Mouse (Mus musculus) lung, postnatal 0 days (tissue): ENCODE results near the gene Sfr1. TPM values are rescaled to one million over a fixed set of nuclear protein-coding genes. Genes with fewer than 3 reads are reported as not detected.

Source experiments
- ATAC-seq: fragments of 200-750 bp; cut with Nextera tagmentation; 2 replicates; pipeline ENCODE4 v1.8.0; 2017; ENCODE audit warnings: moderate library complexity
- DNase-seq: peaks from one replicate; pipeline ENCODE4 v3.0.0-alpha.2; 2016; ENCODE audit warnings: low spot score
- H3K27ac ChIP-seq: fragments of 300-500 bp; sonication (generic); 2 replicates; pipeline ENCODE4 v1.5.1; 2014; ENCODE audit warnings: antibody characterized with exemption, mild to moderate bottlenecking, low read length, mixed read lengths
- H3K27me3 ChIP-seq: fragments of 300-500 bp; sonication (generic); replicated peaks from 2 replicates; pipeline ENCODE4 v1.6.1; 2014; ENCODE audit warnings: low read length, mixed read lengths; ENCODE audit not compliant: insufficient read depth
- H3K36me3 ChIP-seq: fragments of 300-500 bp; sonication (generic); 2 replicates; pipeline ENCODE4 v1.6.1; 2014; ENCODE audit warnings: low read length, mixed read lengths; ENCODE audit not compliant: insufficient read depth
- H3K4me1 ChIP-seq: fragments of 300-500 bp; sonication (generic); 2 replicates; pipeline ENCODE4 v1.6.1; 2014; ENCODE audit warnings: antibody characterized with exemption, low read depth, low read length, mixed read lengths; ENCODE audit not compliant: insufficient read depth
- H3K4me2 ChIP-seq: fragments of 300-500 bp; sonication (generic); replicated peaks from 2 replicates; pipeline ENCODE4 v1.6.1; 2014; ENCODE audit warnings: low read depth, mild to moderate bottlenecking, low read length, moderate library complexity, mixed read lengths
- H3K4me3 ChIP-seq: fragments of 300-500 bp; sonication (generic); 2 replicates; pipeline ENCODE4 v1.5.1; 2014; ENCODE audit warnings: low read depth, low read length
- H3K9ac ChIP-seq: fragments of 300-500 bp; sonication (generic); replicated peaks from 2 replicates; pipeline ENCODE4 v1.6.1; 2014; ENCODE audit warnings: low read depth, mild to moderate bottlenecking
- H3K9me3 ChIP-seq: fragments of 300-500 bp; sonication (generic); 2 replicates; pipeline ENCODE4 v1.6.1; 2016; ENCODE audit warnings: low read length, mixed read lengths
- CTCF ChIP-seq: IDR thresholded peaks from 2 replicates; pipeline ENCODE4 v1.5.1; 2016; ENCODE audit warnings: antibody characterized with exemption, mild to moderate bottlenecking
- EP300 ChIP-seq: IDR thresholded peaks from 2 replicates; pipeline ENCODE4 v1.6.1; 2016; ENCODE audit warnings: antibody characterized with exemption, mild to moderate bottlenecking, control low read depth
- WGBS: fragments of 180-500 bp; shearing (Covaris S2); extraction: QIAGEN DNeasy Blood & Tissue Kit; methylation state at CpG from one replicate; pipeline ENCODE4 v1.1.7; 2014; 5-methylcytosine and 5-hydroxymethylcytosine counted together
- polyA plus RNA-seq: library from polyadenylated mRNA; unstranded; fragments of >200 nt; fragmentation: Nextera tagmentation; extraction: Ambion mirVana; gene quantifications from 2 replicates; pipeline ENCODE4 v1.2.1, GENCODE M21; 2015

Gene Sfr1
- polyA plus RNA-seq, 1 experiment from 2014 or later = 166 TPM

- H3K9ac ChIP-seq = no peak overlapping the region
- WGBS = 62% methylated on average over 9 of the region's 9 CpGs
- H3K4me1 ChIP-seq = no peaks in the 10 kb centered on the region
- no peak overlapping the region for H3K4me2 ChIP-seq
- no peaks in the 10 kb centered on the region for H3K9me3 ChIP-seq
- H3K4me3 ChIP-seq = no peak overlapping the region
- no peaks in the 10 kb centered on the region for H3K36me3 ChIP-seq
- TF ChIP-seq EP300 (no peak), CTCF (no peak)
- DNase-seq = peak; percentile 9
- H3K27ac ChIP-seq = no peak overlapping the region
- ATAC-seq = no peak
- no peaks in the 10 kb centered on the region for H3K27me3 ChIP-seq
Measured at GRCm38 (mm10) chr19:47713457-47713856, 18.0 kb upstream of the Sfr1 start.

GRCm38 (mm10) chr19:47716144-47716543, 15.3 kb upstream of the Sfr1 start:
- no peak overlapping the region for H3K4me3 ChIP-seq
- H3K27ac ChIP-seq = no peak overlapping the region
- WGBS = 56% methylated on average over 2 of the region's 2 CpGs
- no peak overlapping the region for H3K9ac ChIP-seq
- ATAC-seq = no peak
- no peaks in the 10 kb centered on the region for H3K9me3 ChIP-seq
- no peaks in the 10 kb centered on the region for H3K4me1 ChIP-seq
- no peak overlapping the region for H3K4me2 ChIP-seq
- no peaks in the 10 kb centered on the region for H3K27me3 ChIP-seq
- DNase-seq = no peak
- TF ChIP-seq EP300 (no peak), CTCF (peak; percentile 38)
- H3K36me3 ChIP-seq = no peaks in the 10 kb centered on the region

- DNase-seq = no peak
- no peaks in the 10 kb centered on the region for H3K4me1 ChIP-seq
- WGBS = 76% methylated on average over 3 of the region's 3 CpGs
- TF ChIP-seq CTCF (no peak), EP300 (no peak)
- H3K27ac ChIP-seq = no peak overlapping the region
- no peaks in the 10 kb centered on the region for H3K36me3 ChIP-seq
- H3K9ac ChIP-seq = no peak overlapping the region
- H3K27me3 ChIP-seq = no peaks in the 10 kb centered on the region
- no peak overlapping the region for H3K4me2 ChIP-seq
- ATAC-seq = no peak
- no peaks in the 10 kb centered on the region for H3K9me3 ChIP-seq
- no peak overlapping the region for H3K4me3 ChIP-seq
Measured at GRCm38 (mm10) chr19:47719147-47719546, 12.3 kb upstream of the Sfr1 start.

- Histone ChIP-seq H3K27ac (no peak overlapping the region), H3K36me3 (no peaks in the 10 kb centered on the region), H3K4me3 (no peak overlapping the region), H3K4me2 (no peak overlapping the region), H3K9me3 (no peaks in the 10 kb centered on the region), H3K4me1 (no peaks in the 10 kb centered on the region), H3K9ac (no peak overlapping the region), H3K27me3 (no peaks in the 10 kb centered on the region)
- 26% methylated on average over 6 of the region's 6 CpGs for WGBS
- DNase-seq = no peak
- no peak for TF ChIP-seq CTCF
- TF ChIP-seq EP300 = no peak
- no peak for ATAC-seq
Measured at GRCm38 (mm10) chr19:47722471-47722870, 9.0 kb upstream of the Sfr1 start.

- H3K4me2 ChIP-seq = no peak overlapping the region
- TF ChIP-seq EP300 (no peak), CTCF (no peak)
- H3K4me1 ChIP-seq = no peaks in the 10 kb centered on the region; the same call in 1 of the 2 replicates
- DNase-seq (no peak), ATAC-seq (no peak)
- no peaks in the 10 kb centered on the region for H3K9me3 ChIP-seq
- H3K27ac ChIP-seq = no peak overlapping the region
- no peaks in the 10 kb centered on the region for H3K36me3 ChIP-seq
- no peaks in the 10 kb centered on the region for H3K27me3 ChIP-seq
- 69% methylated on average over 4 of the region's 4 CpGs for WGBS
- no peak overlapping the region for H3K9ac ChIP-seq
- H3K4me3 ChIP-seq = no peak overlapping the region
Measured at GRCm38 (mm10) chr19:47724903-47725302, 6.6 kb upstream of the Sfr1 start.

- H3K4me1 ChIP-seq = peaks cover 5% of the 10 kb centered on the region
- no peak for TF ChIP-seq CTCF
- no peak for TF ChIP-seq EP300
- H3K27ac ChIP-seq = no peak overlapping the region
- no peak overlapping the region for H3K9ac ChIP-seq
- H3K9me3 ChIP-seq = no peaks in the 10 kb centered on the region
- no peaks in the 10 kb centered on the region for H3K36me3 ChIP-seq
- no peak overlapping the region for H3K4me3 ChIP-seq
- WGBS = 52% methylated on average over 7 of the region's 7 CpGs
- DNase-seq (no peak), ATAC-seq (no peak)
- no peak overlapping the region for H3K4me2 ChIP-seq
- no peaks in the 10 kb centered on the region for H3K27me3 ChIP-seq
Measured at GRCm38 (mm10) chr19:47725643-47726140, 5.8 kb upstream of the Sfr1 start.

- peaks cover 5% of the 10 kb centered on the region for H3K4me1 ChIP-seq
- peak overlapping the region; percentile 98 for H3K27ac ChIP-seq
- H3K4me3 ChIP-seq = peak overlapping the region; percentile 75
- peak; percentile 96 for DNase-seq
- peak; percentile 67 for ATAC-seq
- no peaks in the 10 kb centered on the region for H3K9me3 ChIP-seq
- H3K36me3 ChIP-seq = peaks cover 10% of the 10 kb centered on the region; the same call in 1 of the 2 replicates
- H3K4me2 ChIP-seq = peak overlapping the region; percentile 72
- TF ChIP-seq CTCF = no peak
- no peak; the same call in 1 of the 2 replicates for TF ChIP-seq EP300
- H3K27me3 ChIP-seq = no peaks in the 10 kb centered on the region
- H3K9ac ChIP-seq = peak overlapping the region; percentile 74
- WGBS = under 1% methylated on average over 11 of the region's 12 CpGs
Measured at GRCm38 (mm10) chr19:47730691-47731070, 801 bp upstream of the Sfr1 start.
